Mouse (Mus musculus) kidney, postnatal 14 days (tissue): ENCODE measurements around the gene Hsd17b12.

ENCODE experiments used
- DNase-seq: peaks from one replicate; pipeline ENCODE4 v3.0.0; 2022; ENCODE audit warnings: mixed read lengths

Hsd17b12 gene

GRCm38 (mm10) chr2:94001918-94002317 lies 155.8 kb downstream of the Hsd17b12 start:
- no peak for DNase-seq

GRCm38 (mm10) chr2:94001411-94001810 lies 156.4 kb downstream of the Hsd17b12 start:
- DNase-seq: peak; percentile 54

GRCm38 (mm10) chr2:93996254-93996653 lies 161.5 kb downstream of the Hsd17b12 start, which contains the start of gene Gm27027:
Gene Gm27027 (minus strand): TSS chr2:93996354.
- no peak for DNase-seq

- DNase-seq: no peak
Observed at GRCm38 (mm10) chr2:93992810-93993209, 165.0 kb downstream of the Hsd17b12 start.

- DNase-seq: peak; percentile 76
Observed at GRCm38 (mm10) chr2:93992259-93992658, 165.5 kb downstream of the Hsd17b12 start.

- DNase-seq: no peak
Observed at GRCm38 (mm10) chr2:93991336-93991735, 166.4 kb downstream of the Hsd17b12 start.

- no peak for DNase-seq
Observed at GRCm38 (mm10) chr2:93988440-93988839, 169.3 kb downstream of the Hsd17b12 start.
